Mouse (Mus musculus) kidney, adult 2 months (tissue): Measurements from ENCODE around the gene Rybp. TPM values are rescaled to one million over a fixed set of nuclear protein-coding genes. Genes with fewer than 3 reads are reported as not detected.

Source experiments
- DNase-seq: peaks from one replicate; pipeline ENCODE4 v3.0.0; 2021
- H3K27ac ChIP-seq: fragments of 200-500 bp; 2 replicates; pipeline ENCODE4 v1.5.1; 2012; ENCODE audit warnings: low read depth, low read length, control low read depth, inconsistent platforms; ENCODE audit not compliant: insufficient read depth
- H3K27me3 ChIP-seq: fragments of 200-500 bp; replicated peaks from 2 replicates; pipeline ENCODE4 v1.6.1; 2012; ENCODE audit warnings: mild to moderate bottlenecking, moderate library complexity, low read length, inconsistent platforms; ENCODE audit not compliant: control insufficient read depth, insufficient read depth
- H3K36me3 ChIP-seq: fragments of 200-500 bp; 2 replicates; pipeline ENCODE4 v1.6.1; 2012; ENCODE audit warnings: mild to moderate bottlenecking, moderate library complexity, low read length, inconsistent platforms; ENCODE audit not compliant: control insufficient read depth, insufficient read depth
- H3K4me1 ChIP-seq: fragments of 200-500 bp; 2 replicates; pipeline ENCODE4 v1.6.1; 2011; ENCODE audit warnings: low read length; ENCODE audit not compliant: control insufficient read depth, insufficient read depth
- H3K4me3 ChIP-seq: fragments of 200-500 bp; 2 replicates; pipeline ENCODE4 v1.5.1; 2011; ENCODE audit warnings: mild to moderate bottlenecking, low read depth, low read length, control low read depth; ENCODE audit not compliant: insufficient read depth
- CTCF ChIP-seq: fragments of 200-500 bp; conservative IDR thresholded peaks from 2 replicates; pipeline ENCODE4 v1.5.1; 2011; ENCODE audit warnings: low read depth, mild to moderate bottlenecking, control low read depth, low read length, moderate library complexity, mixed read lengths; ENCODE audit not compliant: insufficient read depth, insufficient read length
- POLR2A ChIP-seq: fragments of 200-500 bp; IDR thresholded peaks from one replicate; pipeline ENCODE4 v1.6.1; 2011; ENCODE audit warnings: low read depth, low read length, control low read depth
- WGBS: fragments of 180-500 bp; shearing (Covaris S2); methylation state at CpG from one replicate; pipeline ENCODE4 v1.1.7; 2018; 5-methylcytosine and 5-hydroxymethylcytosine counted together
- polyA plus RNA-seq: library from polyadenylated mRNA; depleted of rRNA; stranded (reverse); fragments of >200 nt; gene quantifications from 2 replicates; pipeline ENCODE4 v1.2.3, GENCODE M21; 2012

Gene Rybp
- polyA plus RNA-seq, 1 experiment = 19.4 TPM

DNA sequence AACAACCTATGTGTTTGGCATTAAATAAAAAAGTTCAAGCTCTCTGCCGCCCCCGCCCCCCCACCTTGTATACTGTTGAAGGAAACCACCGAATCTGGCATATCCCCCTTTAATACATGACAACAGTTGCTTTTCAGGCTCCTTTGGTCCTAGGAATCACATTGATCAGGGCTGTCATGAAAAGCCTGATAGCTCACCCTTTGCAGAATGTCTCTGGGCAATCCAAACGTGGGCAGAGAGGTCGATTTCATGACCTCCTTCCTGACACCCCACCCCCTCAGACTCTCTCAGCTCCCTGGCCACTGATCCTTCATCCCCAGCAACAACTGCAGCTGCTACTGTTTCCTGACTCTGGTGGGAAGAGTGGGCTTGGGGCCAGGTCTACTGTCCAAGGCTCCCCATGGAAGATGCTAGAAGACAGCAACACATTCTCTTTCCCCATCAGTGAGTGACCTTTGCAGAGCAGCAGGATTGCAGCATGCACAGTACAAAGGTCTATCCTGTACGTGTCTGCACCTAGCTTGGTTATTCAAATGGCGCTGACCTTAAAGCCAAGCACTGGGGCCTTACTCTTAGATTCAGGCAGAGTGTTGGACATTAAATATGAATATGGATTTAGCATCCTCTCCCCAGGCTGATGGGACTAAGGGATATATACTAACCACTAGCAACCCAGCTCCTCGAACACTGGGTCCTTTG, 14.3 kb upstream of the Rybp start:
- WGBS = 63% methylated on average over 8 of the region's 8 CpGs
- TF ChIP-seq POLR2A = no peak
- TF ChIP-seq CTCF = no peak
- no peak for DNase-seq

DNA sequence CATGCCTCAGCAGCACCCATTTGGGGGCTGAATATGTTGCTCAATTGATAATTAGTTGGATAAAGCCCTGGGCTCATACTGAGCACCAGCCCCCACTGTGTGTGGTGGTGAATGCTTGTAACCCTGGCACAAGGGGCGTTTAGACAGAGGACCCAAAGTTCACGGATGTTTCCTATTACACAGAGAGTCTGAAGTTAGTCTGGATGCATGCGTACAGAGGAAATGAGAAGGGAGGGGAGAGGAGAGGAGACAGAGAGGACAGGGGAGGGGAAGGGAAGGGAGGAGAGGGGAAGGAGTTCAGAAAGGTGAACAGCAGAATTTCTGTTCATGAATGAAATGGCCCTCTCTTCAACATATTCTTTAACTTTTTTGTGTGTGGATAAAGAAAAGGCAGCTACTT, 13.5 kb upstream of the Rybp start:
- Histone ChIP-seq H3K4me3 (no peak overlapping the region), H3K36me3 (no peaks in the 10 kb centered on the region), H3K27ac (no peak overlapping the region), H3K27me3 (no peaks in the 10 kb centered on the region), H3K4me1 (no peaks in the 10 kb centered on the region)
- 34% methylated on average over 3 of the region's 3 CpGs for WGBS
- DNase-seq = no peak
- TF ChIP-seq CTCF (no peak), POLR2A (no peak)

More for the DNA sequence above, 14.3 kb upstream of the Rybp start:
- Histone ChIP-seq H3K4me1 (no peaks in the 10 kb centered on the region), H3K27ac (no peak overlapping the region), H3K36me3 (no peaks in the 10 kb centered on the region), H3K4me3 (no peak overlapping the region), H3K27me3 (no peaks in the 10 kb centered on the region)

DNA sequence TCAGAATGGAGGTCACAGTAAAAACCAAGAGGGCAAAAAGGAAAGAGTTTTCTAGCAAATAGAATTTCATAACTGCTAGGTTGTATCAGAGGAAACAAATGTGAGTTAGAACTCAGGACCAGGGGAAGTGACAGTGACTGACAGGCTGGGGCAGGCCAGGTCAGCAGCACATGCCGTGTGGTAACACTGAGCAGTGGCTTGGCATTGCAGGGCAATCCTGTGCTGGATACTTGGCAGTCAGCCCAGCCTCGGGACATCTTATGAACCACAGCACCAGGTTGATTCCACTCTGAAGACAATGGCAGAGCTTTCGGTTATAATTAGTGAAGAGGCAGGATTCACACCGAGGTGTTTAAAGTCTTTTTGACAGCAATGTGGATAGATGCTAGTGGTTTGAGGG, 11.7 kb upstream of the Rybp start:
- peak; percentile 27 for DNase-seq
- no peak overlapping the region for H3K4me3 ChIP-seq
- no peaks in the 10 kb centered on the region for H3K4me1 ChIP-seq
- no peak overlapping the region for H3K27ac ChIP-seq
- H3K36me3 ChIP-seq = no peaks in the 10 kb centered on the region
- TF ChIP-seq CTCF (no peak), POLR2A (no peak)
- H3K27me3 ChIP-seq = no peaks in the 10 kb centered on the region
- WGBS = 54% methylated on average over 4 of the region's 4 CpGs

DNA sequence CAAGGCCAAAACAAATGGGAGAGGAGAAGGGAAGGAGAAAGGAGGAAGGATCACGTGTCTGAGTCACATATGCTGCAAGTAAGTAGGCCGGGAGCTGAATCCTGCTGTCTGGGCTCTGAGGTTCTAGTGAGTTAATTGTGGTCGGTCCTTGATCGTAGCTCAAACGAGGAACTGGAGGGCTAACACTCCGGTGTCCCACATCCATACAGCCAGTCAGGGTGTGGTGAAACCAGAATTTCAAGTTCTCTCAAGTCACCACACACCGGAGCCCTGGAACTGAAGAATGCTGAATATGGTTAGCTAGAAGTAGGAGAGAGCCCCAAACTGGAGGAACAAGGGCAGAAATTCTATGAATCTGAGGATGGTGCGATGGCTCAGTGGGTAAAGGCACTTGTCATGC, 10.3 kb upstream of the Rybp start:
- no peak overlapping the region for H3K4me3 ChIP-seq
- no peaks in the 10 kb centered on the region for H3K36me3 ChIP-seq
- H3K4me1 ChIP-seq = no peaks in the 10 kb centered on the region
- no peak overlapping the region for H3K27ac ChIP-seq
- 79% methylated on average over 8 of the region's 8 CpGs for WGBS
- TF ChIP-seq CTCF = no peak
- TF ChIP-seq POLR2A = no peak
- H3K27me3 ChIP-seq = no peaks in the 10 kb centered on the region
- peak; percentile 24 for DNase-seq

DNA sequence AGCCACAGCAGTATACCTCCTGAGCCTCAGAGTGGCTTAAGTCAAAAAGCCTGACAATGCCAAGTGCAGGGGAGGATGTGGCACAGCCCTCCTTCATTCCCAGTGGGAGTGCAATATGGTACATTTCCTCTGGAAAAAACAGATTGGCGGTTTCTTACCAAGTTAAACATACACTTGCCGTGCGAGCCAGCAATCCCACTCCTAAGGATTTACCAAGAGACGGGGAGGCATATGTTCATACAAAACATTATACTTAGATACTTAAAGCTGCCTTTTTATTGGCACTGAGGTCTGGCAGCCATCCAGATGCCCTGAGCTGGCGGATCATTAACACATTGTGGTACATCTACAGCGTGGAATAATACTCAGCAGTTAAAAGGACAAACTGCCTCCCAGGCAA, 5.1 kb upstream of the Rybp start:
- TF ChIP-seq POLR2A = no peak
- TF ChIP-seq CTCF = no peak
- WGBS = 87% methylated on average over 6 of the region's 6 CpGs
- Histone ChIP-seq H3K27ac (no peak overlapping the region), H3K27me3 (no peaks in the 10 kb centered on the region), H3K4me1 (no peaks in the 10 kb centered on the region), H3K36me3 (no peaks in the 10 kb centered on the region), H3K4me3 (no peak overlapping the region)
- no peak for DNase-seq

DNA sequence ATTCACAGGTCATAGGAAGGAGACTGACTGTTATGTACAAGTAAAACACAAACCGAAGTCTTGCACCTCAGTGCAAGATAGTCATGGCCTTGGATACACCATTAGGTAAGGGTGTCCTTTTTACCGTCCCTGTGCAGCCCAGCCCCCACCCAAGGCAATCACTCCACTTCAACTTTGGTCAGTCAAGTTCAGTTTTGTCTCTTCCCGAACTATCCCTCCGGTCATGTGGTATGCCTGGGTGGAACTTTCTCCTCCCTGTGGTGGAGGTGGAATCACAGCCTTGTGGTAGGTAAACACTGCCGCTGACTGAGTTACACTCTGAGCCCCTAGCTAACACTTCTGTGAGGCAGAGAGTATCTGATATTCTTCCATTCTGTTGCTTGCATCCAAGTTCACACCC, 1.8 kb upstream of the Rybp start:
- TF ChIP-seq POLR2A = no peak
- 0 out of 2 replicates have a peak, but pooled peaks have one; percentile 13 for TF ChIP-seq CTCF

DNA sequence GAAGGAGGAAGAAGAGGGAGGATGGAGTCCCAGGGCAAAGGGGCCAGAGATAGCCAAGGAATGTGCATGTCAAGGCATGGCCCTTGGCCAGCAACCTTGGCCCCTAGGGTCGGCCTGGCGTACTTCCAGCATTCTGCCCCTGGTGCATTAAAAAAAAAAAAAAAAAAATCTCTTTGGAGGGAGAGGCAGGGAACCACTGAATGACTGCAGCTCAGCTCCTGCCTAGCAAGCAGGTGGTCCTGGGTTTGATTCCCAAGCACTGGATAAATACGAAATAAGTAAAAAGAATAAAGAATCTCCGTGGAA, 1.4 kb upstream of the Rybp start:
- DNase-seq = no peak

More for the DNA sequence above, 1.8 kb upstream of the Rybp start:
- no peaks in the 10 kb centered on the region for H3K27me3 ChIP-seq
- H3K4me3 ChIP-seq = no peak overlapping the region
- no peaks in the 10 kb centered on the region for H3K36me3 ChIP-seq
- no peak for DNase-seq
- H3K27ac ChIP-seq = no peak overlapping the region
- no peaks in the 10 kb centered on the region; the same call in none of the 2 replicates for H3K4me1 ChIP-seq
- 72% methylated on average over 5 of the region's 5 CpGs for WGBS

More for the DNA sequence above, 1.4 kb upstream of the Rybp start:
- Histone ChIP-seq H3K36me3 (no peaks in the 10 kb centered on the region), H3K27ac (no peak overlapping the region), H3K27me3 (no peaks in the 10 kb centered on the region), H3K4me1 (peaks cover 4% of the 10 kb centered on the region), H3K4me3 (no peak overlapping the region)
- 60% methylated on average over 4 of the region's 4 CpGs for WGBS
- TF ChIP-seq POLR2A (no peak), CTCF (no peak)
